Mouse (Mus musculus) limb, embryonic 15.5 days (tissue): ENCODE data around the gene Tmem128. TPM values are rescaled to one million over a fixed set of nuclear protein-coding genes. Genes with fewer than 3 reads are reported as not detected.
A peak's percentile ranks its signal among the peaks of the same experiment; 100 is the strongest.

Source experiments
- ATAC-seq: fragments of 200-750 bp; cut with Nextera tagmentation; 2 replicates; pipeline ENCODE4 v1.8.0; 2017; ENCODE audit warnings: low read depth, moderate TSS enrichment; ENCODE audit not compliant: insufficient number of reproducible peaks, low FRiP score, low TSS enrichment
- H3K27ac ChIP-seq: fragments of 300-500 bp; sonication (generic); 2 replicates; pipeline ENCODE4 v1.5.1; 2015; ENCODE audit warnings: moderate library complexity, mild to moderate bottlenecking, inconsistent platforms
- H3K27me3 ChIP-seq: fragments of 300-500 bp; sonication (generic); 2 replicates; pipeline ENCODE4 v1.6.1; 2015; ENCODE audit warnings: inconsistent platforms
- H3K36me3 ChIP-seq: fragments of 300-500 bp; sonication (generic); 2 replicates; pipeline ENCODE4 v1.6.1; 2015; ENCODE audit warnings: inconsistent platforms
- H3K4me1 ChIP-seq: fragments of 300-500 bp; sonication (generic); 2 replicates; pipeline ENCODE4 v1.6.1; 2015; ENCODE audit warnings: inconsistent platforms
- H3K4me2 ChIP-seq: fragments of 300-500 bp; sonication (generic); 2 replicates; pipeline ENCODE4 v1.6.1; 2015; ENCODE audit warnings: mild to moderate bottlenecking, inconsistent platforms
- H3K4me3 ChIP-seq: fragments of 300-500 bp; sonication (generic); 2 replicates; pipeline ENCODE4 v1.5.1; 2015; ENCODE audit warnings: mild to moderate bottlenecking, inconsistent platforms
- H3K9ac ChIP-seq: fragments of 300-500 bp; sonication (generic); 2 replicates; pipeline ENCODE4 v1.6.1; 2015; ENCODE audit warnings: inconsistent platforms
- H3K9me3 ChIP-seq: fragments of 300-500 bp; sonication (generic); 2 replicates; pipeline ENCODE4 v1.6.1; 2016; ENCODE audit warnings: inconsistent platforms
- WGBS: fragments of 180-500 bp; shearing (Covaris S2); methylation state at CpG from one replicate; pipeline ENCODE4 v1.1.7; 2015; 5-methylcytosine and 5-hydroxymethylcytosine counted together
- polyA plus RNA-seq: library from polyadenylated mRNA; unstranded; fragments of >200 nt; fragmentation: Nextera tagmentation; extraction: Ambion mirVana; gene quantifications from 2 replicates; pipeline ENCODE4 v1.2.1, GENCODE M21; 2015

Gene Tmem128
- polyA plus RNA-seq, 1 experiment from 2014 or later = 60.1 TPM

DNA sequence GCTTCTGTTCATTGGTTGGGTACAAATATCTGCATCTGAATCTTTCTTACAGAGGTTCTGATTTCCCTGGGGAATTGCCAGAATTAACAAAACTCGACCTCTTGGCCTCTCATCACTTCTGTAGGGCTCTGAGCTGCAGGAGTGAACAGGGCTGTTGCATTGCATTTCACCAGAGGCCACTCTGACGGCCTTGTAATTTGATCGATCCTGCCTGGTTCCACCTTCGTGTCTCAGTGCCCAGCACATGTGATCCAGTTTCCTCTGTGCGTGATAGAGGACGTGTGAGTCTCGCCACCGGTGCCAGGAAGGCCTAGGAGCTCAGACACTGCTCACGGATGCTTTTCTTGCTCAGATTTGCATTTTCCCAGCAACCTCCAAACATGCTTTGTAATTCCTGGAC is 25.7 kb downstream of the Tmem128 start:
- Histone ChIP-seq H3K9ac (no peak overlapping the region), H3K4me3 (no peak overlapping the region), H3K27ac (no peak overlapping the region), H3K4me2 (no peak overlapping the region), H3K4me1 (no peaks in the 10 kb centered on the region), H3K36me3 (no peaks in the 10 kb centered on the region), H3K9me3 (no peaks in the 10 kb centered on the region), H3K27me3 (no peaks in the 10 kb centered on the region)
- no peak for ATAC-seq
- WGBS = 41% methylated on average over 9 of the region's 9 CpGs

DNA sequence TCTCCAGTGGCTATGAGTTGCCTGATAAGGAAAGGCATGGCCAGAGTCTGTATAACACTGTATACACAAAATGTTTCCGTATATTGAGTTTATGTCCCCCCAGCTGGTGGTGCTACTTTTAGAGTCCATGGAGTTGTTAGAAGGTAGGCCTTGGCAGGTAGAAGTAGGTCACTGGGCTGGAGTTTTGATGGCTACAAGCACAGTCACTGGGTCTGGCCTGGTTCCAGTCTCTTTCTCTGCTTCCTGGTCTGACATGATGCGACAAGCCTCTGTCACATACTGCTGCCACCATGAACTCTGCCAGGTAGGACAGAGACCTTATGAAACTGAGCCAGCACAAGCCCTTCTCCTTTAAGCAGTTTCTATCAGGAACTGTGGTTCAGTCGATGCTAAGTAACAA is 28.5 kb downstream of the Tmem128 start:
- WGBS = 79% methylated on average over 3 of the region's 3 CpGs
- Histone ChIP-seq H3K9ac (no peak overlapping the region), H3K9me3 (no peaks in the 10 kb centered on the region), H3K4me1 (no peaks in the 10 kb centered on the region), H3K27ac (no peak overlapping the region), H3K27me3 (no peaks in the 10 kb centered on the region), H3K4me2 (no peak overlapping the region), H3K4me3 (no peak overlapping the region), H3K36me3 (no peaks in the 10 kb centered on the region)
- ATAC-seq = no peak

DNA sequence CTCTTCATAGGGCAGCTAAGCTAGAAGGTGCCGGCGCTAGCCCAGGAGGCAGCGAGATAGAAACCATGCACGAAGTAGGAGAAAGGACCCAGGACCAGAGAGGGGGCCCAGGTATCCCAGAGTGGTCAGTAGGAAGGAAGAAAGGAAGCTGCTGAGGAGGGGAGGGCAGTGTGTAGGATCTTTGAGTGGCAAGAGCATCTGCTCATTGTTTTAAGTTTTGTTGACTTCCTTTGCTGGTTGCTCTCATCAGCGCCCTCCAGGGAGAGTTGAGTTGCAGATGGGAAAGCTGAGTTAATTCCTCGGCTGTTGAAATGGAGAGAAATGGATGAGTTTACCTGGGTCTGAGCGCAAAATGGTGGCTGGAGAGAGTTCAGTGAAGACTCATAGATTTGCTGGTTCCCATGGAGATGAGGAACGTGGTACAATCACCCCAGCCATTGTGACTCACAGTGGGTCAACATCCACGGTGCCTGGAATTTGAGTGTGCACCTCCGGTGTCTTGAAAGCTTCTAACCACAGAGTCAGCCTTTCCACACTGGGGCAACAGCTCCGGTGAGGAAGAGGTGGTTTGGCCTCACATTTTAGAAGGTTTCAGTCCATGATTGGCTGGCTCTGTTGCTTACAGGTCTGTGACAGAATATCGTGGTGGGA is 41.9 kb downstream of the Tmem128 start:
- WGBS = 89% methylated on average over 12 of the region's 12 CpGs

DNA sequence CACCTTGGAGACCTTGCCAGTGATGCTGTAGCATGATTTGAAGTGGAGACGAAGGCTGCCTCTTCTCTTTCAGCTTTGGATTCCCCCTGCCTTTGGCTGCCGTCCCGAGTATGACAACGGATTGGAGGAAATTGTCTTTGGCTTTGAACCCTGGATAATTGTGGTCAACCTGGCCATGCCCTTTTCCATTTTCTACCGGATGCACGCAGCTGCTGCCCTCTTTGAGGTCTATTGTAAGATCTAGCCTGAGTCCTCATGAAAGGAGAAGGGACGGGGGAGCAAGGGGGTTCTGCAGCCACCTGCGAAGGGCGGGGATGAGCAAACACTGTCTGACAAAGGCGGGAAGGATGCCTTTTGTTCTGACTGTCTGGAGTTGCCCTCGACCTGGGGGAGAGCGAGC is 42.7 kb downstream of the Tmem128 start:
- Histone ChIP-seq H3K27ac (no peak overlapping the region), H3K9ac (no peak overlapping the region), H3K27me3 (no peaks in the 10 kb centered on the region), H3K4me2 (no peak overlapping the region), H3K9me3 (no peaks in the 10 kb centered on the region), H3K36me3 (no peaks in the 10 kb centered on the region), H3K4me1 (peaks cover 5% of the 10 kb centered on the region), H3K4me3 (no peak overlapping the region)
- no peak for ATAC-seq
- 56% methylated on average over 12 of the region's 12 CpGs for WGBS

More for the DNA sequence above, 41.9 kb downstream of the Tmem128 start:
- Histone ChIP-seq H3K4me1 (peaks cover 5% of the 10 kb centered on the region), H3K9me3 (no peaks in the 10 kb centered on the region), H3K27me3 (no peaks in the 10 kb centered on the region), H3K27ac (no peak overlapping the region), H3K4me3 (no peak overlapping the region), H3K9ac (no peak overlapping the region), H3K4me2 (no peak overlapping the region), H3K36me3 (no peaks in the 10 kb centered on the region)
- no peak for ATAC-seq

DNA sequence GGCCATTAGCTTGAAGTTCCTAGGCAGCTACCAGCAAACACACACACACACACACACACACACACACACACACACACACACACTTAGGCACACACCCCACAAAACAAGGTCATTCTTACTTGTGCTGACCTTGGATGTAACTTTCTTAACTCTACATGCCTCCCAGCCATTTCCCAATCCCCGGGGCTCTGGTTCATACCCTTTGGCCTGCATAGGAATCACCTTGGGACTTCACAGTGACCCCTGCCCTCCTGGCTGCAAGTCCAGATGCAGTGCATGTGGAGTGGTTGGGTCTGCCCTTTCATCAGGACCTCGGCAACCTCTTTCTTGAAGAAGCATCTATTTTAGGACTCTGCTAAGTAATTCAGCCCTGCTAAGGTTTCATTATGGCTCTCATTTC is 45.3 kb downstream of the Tmem128 start:
- Histone ChIP-seq H3K4me1 (no peaks in the 10 kb centered on the region), H3K9ac (no peak overlapping the region), H3K27ac (no peak overlapping the region), H3K27me3 (peaks cover 7% of the 10 kb centered on the region; the same call in 1 of the 2 replicates), H3K9me3 (no peaks in the 10 kb centered on the region), H3K36me3 (no peaks in the 10 kb centered on the region), H3K4me3 (no peak overlapping the region), H3K4me2 (no peak overlapping the region)
- 60% methylated on average over 2 of the region's 2 CpGs for WGBS
- no peak for ATAC-seq

DNA sequence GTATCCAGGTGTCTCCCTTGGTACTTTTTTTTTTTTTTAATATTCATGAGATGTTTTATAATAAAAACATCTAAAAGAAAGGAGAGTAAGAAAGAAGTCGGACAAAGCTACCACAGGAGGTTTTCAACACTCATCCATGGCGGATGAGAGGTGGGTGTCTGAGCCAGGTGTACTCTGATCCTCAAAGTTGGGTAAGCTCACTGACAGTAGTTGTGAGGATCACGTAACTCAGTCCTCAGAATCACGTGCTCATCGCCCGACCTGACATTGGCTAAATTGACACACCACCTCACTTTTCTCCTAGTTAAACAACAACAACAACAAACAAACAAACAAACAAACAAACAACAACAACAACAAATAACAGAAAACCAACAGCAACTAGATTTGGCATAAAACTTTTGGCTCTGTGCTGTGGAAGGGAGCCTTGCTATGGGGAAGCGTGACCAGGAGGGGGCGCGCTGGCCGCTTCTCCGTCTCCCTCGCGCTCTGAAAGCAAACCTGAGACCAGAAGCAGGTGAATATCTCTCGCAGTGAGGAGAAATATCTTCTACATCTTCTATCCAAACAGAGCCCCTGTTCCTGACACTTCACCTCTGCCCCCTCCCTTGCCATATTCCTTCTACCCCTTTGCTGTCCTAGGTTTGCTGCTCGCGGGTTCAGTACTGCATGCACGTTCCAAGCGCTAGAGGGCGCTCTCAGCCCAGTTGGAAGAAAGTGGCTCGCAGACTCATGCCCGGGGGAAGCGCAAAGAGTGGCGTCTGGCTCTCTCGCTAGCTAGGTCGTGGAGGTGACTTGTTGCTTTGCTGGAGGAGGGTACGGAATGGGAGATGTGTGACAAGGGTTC is 47.5 kb downstream of the Tmem128 start:
- Histone ChIP-seq H3K9me3 (no peaks in the 10 kb centered on the region), H3K36me3 (no peaks in the 10 kb centered on the region), H3K4me2 (peak overlapping the region; percentile 61), H3K27ac (no peak overlapping the region), H3K4me3 (peak overlapping the region; percentile 36), H3K4me1 (no peaks in the 10 kb centered on the region), H3K9ac (no peak overlapping the region), H3K27me3 (peaks cover 7% of the 10 kb centered on the region; the same call in 1 of the 2 replicates)
- WGBS = 12% methylated on average over 26 of the region's 26 CpGs
- ATAC-seq = peak; percentile 49; the same call in 1 of the 2 replicates

DNA sequence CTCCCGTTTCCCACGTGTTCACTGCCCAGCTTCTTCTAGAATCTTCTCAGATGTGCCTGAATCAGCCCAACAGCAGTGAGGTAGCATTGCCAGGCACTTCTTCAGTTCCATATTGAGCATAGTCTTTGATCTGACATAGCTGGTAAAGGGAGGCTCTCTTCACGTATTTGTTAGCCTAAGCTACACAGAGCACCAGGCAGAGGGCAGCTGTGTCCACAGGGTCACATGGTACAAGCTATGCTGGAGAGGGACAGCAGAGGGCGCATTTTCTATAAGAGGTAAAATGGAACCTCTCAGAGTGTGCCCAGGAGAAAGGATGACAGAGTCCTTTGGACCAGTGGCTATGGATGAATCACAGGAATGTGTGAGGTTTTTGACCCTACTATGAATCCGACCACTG is 48.9 kb downstream of the Tmem128 start:
- no peak overlapping the region for H3K4me2 ChIP-seq
- no peaks in the 10 kb centered on the region for H3K4me1 ChIP-seq
- WGBS = 51% methylated on average over 5 of the region's 5 CpGs
- no peak overlapping the region for H3K9ac ChIP-seq
- no peaks in the 10 kb centered on the region for H3K9me3 ChIP-seq
- no peaks in the 10 kb centered on the region for H3K36me3 ChIP-seq
- H3K27me3 ChIP-seq = peaks cover 7% of the 10 kb centered on the region; the same call in 1 of the 2 replicates
- no peak overlapping the region for H3K4me3 ChIP-seq
- ATAC-seq = no peak
- no peak overlapping the region for H3K27ac ChIP-seq

DNA sequence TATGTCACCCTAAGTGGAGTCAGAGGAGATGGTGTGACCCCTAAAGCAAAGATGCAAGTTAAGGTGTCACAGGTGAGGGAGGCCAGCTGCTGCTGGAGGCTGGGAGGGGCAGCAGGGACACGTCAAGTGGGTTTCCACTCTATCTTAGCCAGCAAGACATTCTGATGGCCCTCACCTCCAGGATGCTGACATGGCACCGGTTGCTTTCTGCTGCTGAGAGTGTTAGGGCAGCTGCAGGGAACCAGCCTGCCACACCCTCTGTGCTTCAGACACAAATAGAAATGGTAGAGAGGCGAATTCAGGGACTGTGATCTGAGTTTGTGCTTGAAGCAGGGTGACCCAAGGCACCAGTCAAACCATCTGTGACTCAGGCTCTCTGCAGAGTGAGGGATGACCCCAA is 49.8 kb downstream of the Tmem128 start:
- Histone ChIP-seq H3K36me3 (no peaks in the 10 kb centered on the region), H3K4me3 (no peak overlapping the region), H3K9me3 (no peaks in the 10 kb centered on the region), H3K9ac (no peak overlapping the region), H3K27me3 (peaks cover 7% of the 10 kb centered on the region; the same call in 1 of the 2 replicates), H3K27ac (no peak overlapping the region), H3K4me2 (no peak overlapping the region), H3K4me1 (no peaks in the 10 kb centered on the region)
- WGBS = 62% methylated on average over 3 of the region's 3 CpGs
- ATAC-seq = no peak

Other genes with a start within 250 kb of the Tmem128 start
- gene Stx18, start 221.4 kb upstream of the Tmem128 start, polyA plus RNA-seq = 48.0 and 49.5 TPM in 2 replicates
- 96.1 and 102 TPM in 2 replicates for gene Nsg1, start 100.3 kb upstream of the Tmem128 start, polyA plus RNA-seq
- gene Zbtb49, start 39.7 kb upstream of the Tmem128 start, polyA plus RNA-seq = 12.9 and 13.3 TPM in 2 replicates
- 78.0 TPM in 2 replicates for gene Lyar, start 39.7 kb upstream of the Tmem128 start, polyA plus RNA-seq
- not detected in 2 replicates for gene Otop1, start 15.8 kb downstream of the Tmem128 start, polyA plus RNA-seq
- gene Drd5, start 59.2 kb downstream of the Tmem128 start, polyA plus RNA-seq = 0.10 TPM in 1 of 2 replicates, not detected in the other
- 0.35 and 0.68 TPM in 2 replicates for gene Slc2a9, start 243.0 kb downstream of the Tmem128 start, polyA plus RNA-seq